Mouse (Mus musculus): ENCODE results near the gene Sestd1.

Sestd1 gene

GRCm38 (mm10) chr2:77280512-77281409, at the start of gene Sestd1:
TSS of gene Sestd1 (minus strand) at chr2:77280592.
- peak; percentile 83 to 86 for DNase-seq

GRCm38 (mm10) chr2:77327246-77327645, 46.9 kb upstream of the Sestd1 start:
- no peak for DNase-seq

GRCm38 (mm10) chr2:77323739-77324138, 43.3 kb upstream of the Sestd1 start:
- DNase-seq, result no peak

GRCm38 (mm10) chr2:77323156-77323555, 42.8 kb upstream of the Sestd1 start:
- peak; percentile 16 to 17 for DNase-seq

- no peak for DNase-seq
Measured at GRCm38 (mm10) chr2:77319196-77319595, 38.8 kb upstream of the Sestd1 start.

- DNase-seq, result peak; percentile 71 to 79
Measured at GRCm38 (mm10) chr2:77316961-77317360, 36.6 kb upstream of the Sestd1 start.

- DNase-seq, result no peak
Measured at GRCm38 (mm10) chr2:77313846-77314245, 33.5 kb upstream of the Sestd1 start.

- DNase-seq, result no peak
Measured at GRCm38 (mm10) chr2:77312616-77313015, 32.2 kb upstream of the Sestd1 start.

- peak; percentile 22 to 37 for DNase-seq
Measured at GRCm38 (mm10) chr2:77309313-77309712, 28.9 kb upstream of the Sestd1 start.

- DNase-seq, result no peak
Measured at GRCm38 (mm10) chr2:77304494-77304893, 24.1 kb upstream of the Sestd1 start.

GRCm38 (mm10) chr2:77303716-77304115, 23.3 kb upstream of the Sestd1 start:
- DNase-seq, result no peak

- DNase-seq, result no peak
Measured at GRCm38 (mm10) chr2:77302655-77303348, 22.4 kb upstream of the Sestd1 start.

- no peak for DNase-seq
Measured at GRCm38 (mm10) chr2:77301687-77302389, 21.4 kb upstream of the Sestd1 start.

GRCm38 (mm10) chr2:77289701-77290100, 9.3 kb upstream of the Sestd1 start:
- no peak for DNase-seq

GRCm38 (mm10) chr2:77286755-77287154, 6.4 kb upstream of the Sestd1 start:
- DNase-seq, result no peak

- no peak for DNase-seq
Measured at GRCm38 (mm10) chr2:77284281-77284899, 4.0 kb upstream of the Sestd1 start.

- DNase-seq, result peak; percentile 62 to 72
Measured at GRCm38 (mm10) chr2:77279861-77280511, 406 bp downstream of the Sestd1 start.

- DNase-seq, result no peak
Measured at GRCm38 (mm10) chr2:77277272-77277671, 3.1 kb downstream of the Sestd1 start.

GRCm38 (mm10) chr2:77275851-77276250, 4.5 kb downstream of the Sestd1 start:
- no peak for DNase-seq

GRCm38 (mm10) chr2:77274976-77275641, 5.3 kb downstream of the Sestd1 start:
- DNase-seq, result peak in 1 of 2 experiments; percentile 42

- DNase-seq, result no peak
Measured at GRCm38 (mm10) chr2:77272953-77273352, 7.4 kb downstream of the Sestd1 start.

- DNase-seq, result no peak
Measured at GRCm38 (mm10) chr2:77270781-77271180, 9.6 kb downstream of the Sestd1 start.

Measured in cerebellum, postnatal 10 days (tissue).